Mouse (Mus musculus) 3T3-L1 (cell line): ENCODE measurements around the gene Lpin3.

Experiments used
- DNase-seq: peaks from one replicate; pipeline ENCODE4 v3.0.0-alpha.2; 2015; ENCODE audit warnings: low read depth, low spot score

Lpin3 gene

DNA sequence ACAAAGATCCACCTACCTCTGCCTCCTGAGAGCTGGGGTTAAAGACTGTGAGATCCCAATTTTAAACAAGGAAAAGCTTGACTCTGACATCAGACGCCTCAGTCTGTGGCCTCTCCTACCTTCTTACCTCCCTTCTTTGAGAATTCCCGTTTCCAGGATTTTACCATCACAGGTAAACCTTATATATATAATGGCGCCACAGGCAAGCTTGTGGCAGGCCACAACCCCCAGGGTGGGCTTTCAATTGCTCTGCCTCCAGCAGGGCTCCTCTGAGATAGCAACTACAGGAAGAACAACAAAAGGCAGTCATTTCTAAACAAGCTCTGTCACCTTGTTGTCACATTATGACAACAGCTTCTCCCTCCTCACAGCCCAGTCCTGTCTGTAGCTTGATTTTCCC lies 5.8 kb downstream of the Lpin3 start:
- DNase-seq = no peak

DNA sequence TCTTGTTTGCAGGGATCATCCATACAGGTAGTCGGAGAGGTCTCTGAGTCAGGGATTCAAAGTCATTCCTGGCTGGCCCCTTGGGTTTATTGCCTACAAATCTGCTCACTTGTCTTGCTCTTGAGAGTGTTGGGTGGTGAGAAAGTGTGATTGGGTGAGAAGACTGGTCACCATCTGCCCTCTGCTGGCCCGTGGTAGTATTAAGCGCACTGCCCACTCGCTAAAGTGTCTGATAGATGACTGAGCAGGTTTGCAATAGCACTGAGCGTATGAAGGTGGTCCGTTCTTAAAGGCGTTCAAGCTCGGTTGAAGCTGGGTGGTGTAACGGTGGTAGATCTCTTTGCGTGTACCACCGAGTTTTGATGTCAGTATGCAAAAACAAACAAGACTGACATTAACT lies 6.8 kb downstream of the Lpin3 start:
- DNase-seq = peak; percentile 91

DNA sequence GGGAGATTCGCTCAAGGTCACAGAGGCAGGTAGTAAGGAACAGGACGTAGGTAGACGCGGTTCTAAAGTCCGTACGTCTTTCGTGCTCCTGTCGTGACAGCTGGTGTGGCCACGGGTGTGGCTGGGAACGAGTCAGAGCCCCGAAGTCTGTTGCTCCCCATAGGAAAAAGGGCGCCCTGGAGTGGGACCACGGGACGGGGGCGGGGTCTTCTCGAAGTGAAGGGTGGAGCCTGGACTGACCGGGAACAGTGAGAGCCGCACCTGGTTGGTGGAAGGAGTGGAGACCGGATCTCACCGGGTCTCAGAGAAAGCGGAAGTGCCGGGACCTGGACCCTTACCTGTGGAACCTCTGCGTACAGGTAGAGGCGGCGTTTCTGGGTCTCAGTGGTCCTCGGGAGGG lies 7.4 kb downstream of the Lpin3 start:
- no peak for DNase-seq

DNA sequence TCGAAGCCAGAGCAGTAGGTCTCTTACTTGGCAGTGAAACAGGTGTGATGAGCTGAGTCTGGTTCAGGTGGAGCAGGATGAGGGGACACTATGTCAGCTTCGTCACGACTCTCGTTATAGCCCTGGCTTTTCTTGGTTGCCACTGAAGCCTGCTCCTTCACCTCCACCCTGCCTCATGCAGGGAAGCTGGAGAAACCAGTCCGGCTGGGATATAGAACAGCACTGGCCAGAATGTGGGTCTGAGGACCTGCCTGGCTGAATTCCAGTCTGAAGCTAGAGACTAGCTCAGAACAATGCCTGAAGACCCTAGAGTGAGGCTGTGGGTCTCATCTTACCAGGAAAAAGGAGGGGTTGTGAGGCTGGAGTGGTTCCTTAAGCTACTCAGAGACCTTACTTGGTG lies 10.6 kb downstream of the Lpin3 start:
- no peak for DNase-seq

DNA sequence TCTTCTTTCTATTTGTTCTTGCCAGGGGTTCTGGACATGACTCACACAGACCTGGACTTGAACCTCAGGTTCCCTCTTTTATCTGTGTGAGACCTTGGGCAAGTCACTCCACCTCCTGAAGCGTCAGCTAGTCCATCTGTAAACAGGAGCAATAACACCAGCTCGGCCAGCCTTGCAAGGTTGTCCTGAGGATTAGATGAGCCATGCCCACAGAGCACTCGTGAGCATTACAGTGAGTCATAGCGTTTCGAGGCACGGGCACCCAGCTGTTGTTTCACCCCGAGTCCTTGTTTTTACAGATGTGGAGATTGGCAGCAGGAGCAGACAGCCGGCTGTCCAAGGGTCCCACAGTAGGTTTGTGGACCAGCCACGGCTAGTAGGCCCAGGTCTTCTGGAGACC lies 11.2 kb downstream of the Lpin3 start:
- no peak for DNase-seq

DNA sequence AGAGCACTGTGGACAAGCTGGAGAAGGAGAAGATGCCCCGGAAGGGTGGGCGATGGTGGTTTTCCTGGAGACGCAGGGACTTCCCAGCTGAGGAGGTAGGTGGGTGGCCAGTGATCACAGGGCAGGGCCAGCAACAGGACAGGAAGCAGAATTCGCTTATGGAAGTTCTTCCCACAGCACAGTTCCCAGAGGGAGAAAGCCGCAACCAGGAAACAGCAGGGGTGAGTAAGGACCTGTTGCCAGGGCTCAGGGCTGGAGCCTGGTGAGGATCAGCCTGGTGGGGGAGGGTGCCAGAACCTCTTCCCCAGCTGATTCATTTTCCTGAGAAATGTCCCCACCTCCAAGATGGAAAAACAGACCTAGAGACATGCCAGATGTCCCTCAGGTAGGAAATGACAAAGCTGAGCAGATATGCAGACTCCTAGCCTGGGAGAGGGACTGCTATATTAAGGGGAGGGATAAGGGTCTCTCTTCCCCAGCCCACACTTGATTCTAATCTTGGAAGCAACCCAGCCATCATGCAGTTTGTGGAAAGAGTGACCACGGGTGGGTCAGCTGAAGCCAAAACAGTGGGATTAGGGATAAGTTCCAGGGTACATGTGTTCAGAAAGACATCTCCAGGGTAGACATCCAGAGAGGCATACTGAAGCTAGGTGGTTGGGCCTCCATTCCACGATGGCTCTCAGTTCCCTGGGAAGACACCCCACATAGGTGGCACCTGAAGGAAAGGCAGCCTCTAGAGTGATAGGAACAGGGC lies 21.4 kb downstream of the Lpin3 start:
- no peak for DNase-seq

DNA sequence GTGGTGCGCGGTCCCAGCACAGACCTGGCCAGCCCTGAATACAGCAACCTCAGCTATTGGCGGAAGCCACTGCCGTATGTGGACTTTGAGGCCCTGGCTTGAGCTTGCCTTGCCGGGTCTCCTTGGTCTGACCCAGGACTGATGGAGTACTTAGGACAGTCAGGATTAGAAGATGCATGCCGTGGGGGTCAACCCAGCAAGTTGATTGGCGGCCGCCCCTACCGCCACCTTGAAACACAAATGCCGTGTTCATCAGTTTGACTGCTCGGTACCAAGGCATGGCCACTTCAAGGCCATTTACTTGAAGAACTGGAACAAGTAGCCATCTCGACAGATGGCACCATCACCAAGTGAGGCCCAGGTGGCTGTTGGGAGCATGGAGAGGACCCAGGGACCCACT lies 24.8 kb downstream of the Lpin3 start:
- no peak for DNase-seq

DNA sequence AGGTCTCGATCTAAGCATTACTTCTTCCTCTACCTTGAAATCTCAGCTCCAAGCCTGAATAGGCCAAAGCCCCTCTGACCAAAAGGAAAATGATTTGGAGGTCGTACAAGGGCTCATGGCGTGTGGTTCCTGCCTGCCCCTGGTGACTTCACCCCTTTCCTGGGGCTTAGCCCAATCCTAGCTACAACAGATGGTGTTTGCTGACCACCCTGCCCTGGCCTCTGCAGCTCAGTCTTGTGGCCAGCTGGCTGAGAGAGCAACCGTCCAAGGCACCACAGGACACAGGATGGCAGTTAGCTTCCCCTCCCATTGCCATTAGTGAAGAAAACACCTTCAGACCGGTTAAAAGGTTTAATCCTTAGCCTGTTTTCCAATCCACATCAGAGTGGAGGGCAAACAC lies 25.6 kb downstream of the Lpin3 start:
- DNase-seq = no peak

DNA sequence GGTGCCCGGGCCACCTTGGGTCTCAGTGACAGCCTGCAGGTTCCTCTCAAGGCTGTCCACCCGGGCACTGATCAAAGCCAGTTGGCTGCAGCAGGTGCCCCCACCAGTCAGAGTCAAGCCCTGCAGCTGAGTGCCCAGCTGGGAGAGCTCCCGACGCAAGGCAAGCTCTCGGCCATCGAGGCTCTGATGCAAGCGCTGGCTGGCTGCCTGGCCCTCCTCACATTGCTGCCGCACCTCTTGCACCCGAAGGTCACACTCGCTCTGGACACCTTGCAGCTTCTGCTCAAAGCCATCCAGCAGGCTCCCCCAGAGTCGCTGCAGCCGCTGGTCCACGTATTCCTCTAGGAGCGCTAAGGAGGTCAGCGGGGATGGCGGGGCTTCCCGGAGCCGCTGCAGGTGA lies 28.1 kb downstream of the Lpin3 start:
- no peak for DNase-seq

DNA sequence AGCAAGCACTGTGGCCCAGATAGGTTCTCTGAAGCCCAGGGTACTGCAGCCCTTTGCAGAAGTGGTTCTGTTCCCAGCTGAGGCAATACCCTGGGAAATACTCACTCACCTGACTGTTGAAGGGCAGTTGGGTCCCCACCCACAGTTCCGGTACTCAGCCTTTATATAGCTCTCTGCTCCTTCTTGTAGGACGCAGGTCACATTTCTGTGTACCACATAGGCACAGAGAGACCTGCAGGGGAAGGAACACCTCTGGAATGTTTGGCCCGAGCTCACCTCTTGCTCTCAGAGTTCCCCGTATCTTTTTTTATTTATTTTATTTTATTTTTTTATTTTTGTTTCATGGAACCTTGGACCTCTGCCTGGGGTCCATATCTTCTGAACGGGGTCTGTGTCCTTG lies 30.2 kb downstream of the Lpin3 start:
- DNase-seq = no peak

DNA sequence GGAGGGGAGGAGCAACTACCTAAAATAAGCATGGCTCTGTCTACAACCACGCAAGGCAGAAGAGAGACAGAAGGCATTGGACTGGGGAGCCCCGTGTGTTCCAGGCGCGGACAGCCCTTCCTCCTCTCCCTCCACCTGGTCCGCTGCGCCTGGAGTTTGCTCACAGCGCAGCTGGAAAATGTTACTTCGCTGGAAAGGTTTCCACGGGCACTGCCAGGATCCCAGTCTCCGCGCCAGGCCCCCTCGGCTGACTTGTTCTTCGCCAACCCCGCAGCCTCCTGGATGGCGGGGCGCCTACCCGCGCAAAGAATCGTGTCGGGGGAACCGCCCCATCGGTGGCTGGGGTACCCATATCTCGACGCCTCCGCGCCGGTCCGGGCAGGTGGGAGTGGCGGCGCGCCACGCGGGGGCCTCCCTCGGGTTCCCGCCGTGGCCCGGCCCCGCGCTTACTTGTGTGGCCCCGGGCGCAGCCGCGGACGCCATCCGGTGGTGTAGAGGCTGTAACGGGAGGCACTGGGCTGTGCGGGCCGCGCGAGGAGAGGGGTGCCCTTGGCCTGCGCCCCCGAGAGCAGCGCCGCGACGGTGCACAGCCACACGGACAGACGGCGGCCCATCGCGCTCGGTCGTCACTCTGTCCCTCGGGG lies 31.2 kb downstream of the Lpin3 start:
- no peak for DNase-seq

DNA sequence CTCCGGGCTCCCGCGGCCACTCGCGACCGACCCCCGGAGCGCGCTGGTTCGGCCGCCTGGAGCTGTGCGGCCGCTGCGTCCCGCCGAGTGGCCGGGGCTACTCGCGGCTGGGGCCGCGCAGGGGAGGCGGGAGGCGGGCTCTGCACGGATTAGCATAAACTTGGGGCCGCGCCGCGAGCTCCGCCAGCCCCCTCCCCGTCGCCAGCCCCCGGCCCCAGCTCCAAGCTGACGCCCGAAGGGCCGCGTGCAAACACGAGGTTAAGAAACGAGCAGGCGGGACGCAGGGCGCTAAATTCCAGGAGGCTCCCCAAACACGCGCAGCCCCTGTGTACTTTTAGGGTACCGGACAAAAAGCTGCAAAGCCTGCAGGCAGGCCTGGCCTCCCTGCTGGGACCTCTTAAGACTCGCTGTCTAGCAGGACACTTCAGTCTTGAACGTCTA lies 31.8 kb downstream of the Lpin3 start, which contains the start of gene Emilin3:
Emilin3 (minus strand) TSS at position 98 of the 441 bp plus-strand sequence.
- DNase-seq = no peak

DNA sequence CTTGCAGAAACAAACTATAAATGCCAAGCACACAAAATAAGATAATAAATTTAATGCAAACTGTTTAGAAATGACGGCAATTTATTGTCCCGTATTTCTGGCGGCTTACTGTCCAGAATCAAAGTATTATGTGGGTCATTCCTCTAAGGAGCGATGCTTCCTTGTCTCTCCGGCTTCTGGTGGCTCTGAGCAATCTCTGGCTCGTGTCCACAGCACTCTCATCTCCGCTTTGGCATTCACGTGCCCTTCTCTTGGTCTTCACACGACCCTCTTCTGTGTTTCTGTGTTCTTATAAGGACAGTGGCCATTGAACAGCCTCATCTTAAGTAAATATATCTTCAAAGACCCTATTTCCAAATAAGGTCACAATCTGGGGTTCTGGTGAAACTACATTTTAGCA lies 34.2 kb downstream of the Lpin3 start:
- DNase-seq = no peak

DNA sequence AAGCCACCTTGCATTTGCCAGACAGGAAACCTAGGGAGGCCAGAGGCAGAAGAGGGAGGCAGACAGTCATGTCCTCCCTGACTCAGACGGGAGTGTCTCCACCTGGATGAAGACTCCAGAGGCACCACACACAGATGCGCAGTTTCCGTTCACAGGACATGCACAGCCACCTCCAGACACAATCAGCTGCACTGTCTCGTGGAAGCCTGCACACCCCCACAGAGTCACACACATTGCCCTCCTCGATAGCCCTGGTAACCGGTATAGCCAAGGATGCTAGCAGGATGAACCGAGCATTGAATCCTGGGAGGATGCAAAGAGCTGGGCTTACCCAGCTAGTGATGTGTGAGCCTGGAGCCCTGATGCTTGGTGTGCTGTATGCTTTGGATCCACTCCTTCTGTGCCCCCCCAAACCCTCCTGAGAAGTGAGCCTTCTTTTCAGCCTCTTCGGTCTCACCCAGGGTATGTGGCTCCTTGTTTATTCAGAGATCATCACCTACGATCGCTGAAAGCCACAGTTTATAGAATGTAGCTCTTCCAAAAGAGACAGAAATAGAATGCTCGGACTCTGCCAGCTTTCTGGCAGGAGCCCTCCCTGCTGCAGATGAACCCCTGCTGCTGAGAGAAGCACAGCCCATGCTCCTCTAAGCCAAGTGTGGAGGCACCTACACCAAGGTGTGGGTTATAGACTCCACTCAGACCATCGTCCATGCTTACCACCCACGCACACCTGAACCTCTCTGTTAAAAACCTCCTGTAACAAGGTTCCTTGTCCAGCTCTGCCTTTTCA lies 35.5 kb downstream of the Lpin3 start:
- no peak for DNase-seq

DNA sequence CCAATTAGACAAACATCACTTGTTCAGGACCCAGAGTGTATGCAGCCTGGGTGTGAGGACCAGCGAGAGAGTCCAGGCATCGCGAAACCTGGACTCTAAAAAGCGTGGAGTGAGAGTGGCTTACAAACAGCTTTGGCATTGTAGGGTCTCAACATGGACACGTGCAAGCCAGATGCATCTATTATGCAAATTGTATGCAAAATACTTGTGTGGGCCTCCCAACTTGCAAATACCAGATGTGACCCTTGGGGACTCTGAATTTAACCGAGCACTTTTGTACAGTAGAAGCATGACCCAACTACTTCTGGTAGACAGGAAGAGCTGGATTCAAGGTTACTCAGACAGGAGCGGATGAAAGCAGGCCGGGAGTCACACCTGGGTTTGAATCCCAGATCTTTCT lies 36.2 kb downstream of the Lpin3 start:
- no peak for DNase-seq

DNA sequence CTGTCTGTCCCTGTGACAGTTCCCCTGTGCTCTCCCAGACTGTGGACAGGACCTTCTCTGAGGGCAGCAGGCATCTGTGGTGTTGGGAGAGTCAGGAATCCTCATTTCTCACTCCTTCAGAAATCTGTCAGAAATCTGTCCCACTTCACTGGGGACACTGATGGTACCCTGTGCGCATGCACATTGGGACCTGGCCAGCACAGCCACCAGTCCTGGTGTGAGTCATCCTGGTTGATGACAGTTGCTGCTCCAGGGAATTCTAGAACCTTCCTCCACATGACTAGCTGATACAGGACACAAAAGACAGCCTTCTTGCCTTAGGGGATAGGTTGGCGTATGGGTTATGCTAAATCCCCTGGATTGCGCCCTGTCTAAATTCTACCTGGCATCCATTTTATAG lies 36.8 kb downstream of the Lpin3 start:
- peak; percentile 40 for DNase-seq

DNA sequence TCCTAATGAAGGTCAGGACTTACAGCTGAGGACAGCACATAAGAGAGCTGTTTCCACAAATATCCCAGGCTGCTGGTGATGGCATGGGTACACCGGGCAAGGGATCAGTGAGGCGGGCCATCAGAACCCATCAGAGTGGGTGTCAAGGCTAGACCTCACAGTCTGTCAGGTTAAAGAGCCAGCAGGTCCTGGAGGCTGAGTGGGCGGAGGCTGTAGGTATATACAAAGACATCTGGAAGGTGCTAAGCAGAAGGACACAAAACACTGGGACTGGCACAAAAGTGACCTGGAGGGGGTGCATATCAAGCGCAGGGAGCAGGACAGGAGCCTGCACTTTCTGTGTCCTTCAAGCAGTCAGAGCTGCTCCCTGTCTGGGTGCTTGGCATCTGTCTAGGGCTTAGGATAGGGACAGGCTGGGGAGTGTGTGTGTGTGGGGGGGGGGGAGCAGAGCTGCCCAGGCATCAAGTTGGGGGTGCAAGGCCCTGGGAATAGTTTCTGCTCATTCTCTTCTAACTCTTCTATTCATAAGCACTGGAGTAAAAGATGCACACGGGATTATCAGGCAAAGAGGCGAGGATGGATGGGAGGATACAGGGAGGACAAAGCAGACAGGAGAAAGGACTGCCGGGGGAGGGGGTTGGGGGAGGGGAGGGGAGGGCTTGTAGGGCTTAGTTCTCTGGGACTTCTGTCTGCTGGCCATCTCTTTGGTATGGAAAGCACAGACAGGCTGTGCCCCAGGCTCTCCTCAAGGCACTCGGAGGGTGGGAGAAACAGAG lies 37.9 kb downstream of the Lpin3 start:
- no peak for DNase-seq

DNA sequence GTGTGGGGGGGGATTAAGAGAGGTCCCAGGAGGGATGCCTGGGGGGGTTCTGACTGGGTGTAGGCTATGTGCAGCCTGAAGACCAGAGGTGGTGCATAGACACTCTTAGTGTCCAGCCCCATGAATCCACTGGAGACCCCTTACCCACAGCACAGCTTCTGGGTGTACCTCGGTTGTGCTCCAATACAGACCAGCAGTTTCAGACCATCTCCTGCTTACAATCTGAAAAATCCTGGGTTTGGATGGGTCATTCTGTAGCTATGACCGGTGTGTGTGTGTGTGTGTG lies 38.4 kb downstream of the Lpin3 start:
- DNase-seq = no peak

DNA sequence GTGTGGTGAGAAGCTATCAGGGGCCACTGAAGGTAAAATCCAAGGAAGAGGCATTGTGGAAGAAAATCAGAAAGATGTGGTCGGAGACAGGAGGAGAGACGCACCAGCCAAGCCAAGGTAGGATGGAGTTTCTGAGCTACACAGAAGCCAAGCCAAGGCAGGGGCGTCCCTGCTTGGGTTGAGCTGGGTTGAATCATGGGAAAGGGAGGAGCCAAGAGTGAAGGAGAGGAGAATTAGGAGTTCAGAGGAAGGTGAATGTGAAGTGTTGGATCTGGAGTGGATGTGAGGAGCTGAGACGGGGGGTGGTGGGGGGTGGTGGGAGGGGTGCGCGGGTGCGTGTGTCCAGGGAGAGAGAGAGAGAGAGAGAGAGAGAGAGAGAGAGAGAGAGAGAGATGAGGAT lies 40.8 kb downstream of the Lpin3 start:
- DNase-seq = no peak

DNA sequence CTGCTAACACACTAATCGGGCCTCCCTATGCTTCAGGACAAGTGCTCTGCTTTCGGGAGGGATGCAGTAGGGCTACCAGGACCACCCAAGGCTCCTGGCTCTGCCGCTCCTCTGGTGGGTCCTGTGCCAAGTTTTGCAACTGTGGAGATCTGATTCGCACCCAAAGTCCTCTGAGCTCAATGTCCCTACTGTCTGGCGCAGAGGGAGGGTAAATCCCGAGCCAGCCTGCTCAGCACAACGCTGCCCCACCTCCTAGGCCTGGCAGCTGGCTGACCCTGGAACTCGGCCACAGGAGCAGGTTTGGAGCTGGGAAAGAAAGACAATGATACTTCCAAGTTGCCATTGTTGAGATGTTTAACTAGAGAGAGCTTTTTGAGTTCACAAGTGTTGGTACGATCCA lies 44.7 kb downstream of the Lpin3 start:
- DNase-seq = no peak

DNA sequence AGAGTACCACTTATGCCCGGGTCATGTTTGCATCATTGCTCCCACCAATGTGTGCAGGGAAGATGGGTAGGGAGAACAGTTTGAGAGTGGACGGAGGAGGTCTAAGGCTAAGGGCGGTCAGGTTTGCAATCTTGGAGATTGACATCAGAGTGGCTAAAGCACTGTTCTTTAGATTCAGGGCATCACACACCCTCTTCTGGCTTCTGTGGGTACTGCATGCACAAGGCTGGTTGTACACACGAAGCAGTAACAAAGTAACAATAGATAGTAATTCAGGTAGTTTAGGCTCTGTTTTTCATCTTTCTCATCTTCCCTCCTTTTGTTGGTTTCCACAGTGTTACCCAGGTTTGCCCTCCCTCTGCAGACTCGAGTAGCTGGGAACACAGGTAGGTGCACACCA lies 50.9 kb downstream of the Lpin3 start:
- no peak for DNase-seq

DNA sequence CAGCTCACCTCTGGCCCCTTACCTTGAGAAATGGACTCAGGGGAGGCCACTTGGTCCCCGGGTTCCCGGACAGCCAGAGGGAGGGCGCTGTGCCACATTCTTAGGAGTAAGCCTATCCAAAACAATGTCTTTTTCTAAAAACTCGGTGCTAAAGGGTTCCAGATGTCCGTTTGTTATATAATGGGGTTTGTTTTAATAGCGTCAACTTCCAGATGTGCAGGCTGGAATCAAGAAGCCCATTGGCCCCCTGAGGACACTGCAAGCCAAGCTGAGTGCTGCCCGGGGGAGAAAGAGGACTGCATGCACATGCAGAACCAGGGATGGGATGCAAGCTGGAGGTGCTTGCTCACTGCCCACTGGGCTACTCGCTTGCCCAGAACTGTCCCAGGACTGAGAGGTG lies 51.9 kb downstream of the Lpin3 start:
- peak; percentile 51 for DNase-seq
